31 mouse cellular contexts compared by ENCODE assay signal in genomic region chr4:68910942-68911341, GRCm38 (mm10). TPM values are rescaled to one million over a fixed set of nuclear protein-coding genes. Genes with fewer than 3 reads are reported as not detected.
DNase-seq lines count a peak whose midpoint lies in the region; ATAC-seq and TF ChIP-seq lines count a peak whose summit lies in the region.
"Had no signal": no experiment of that assay in that cellular context is flagged by ENCODE, and none has a peak within 500 bp of the region (broad histone marks: within the 10 kb centered on the region; RNA-seq: fewer than 3 reads in every experiment).

No protein-coding gene starts in this region.

- H3K9me3 ChIP-seq in limb, embryonic 14.5 days (ENCODE audit: control insufficient read depth, low read length): no peaks in the 10 kb centered on the region
- no peaks in the 10 kb centered on the region for H3K9me3 ChIP-seq in limb, embryonic 10.5 days (replicated peaks)
- H3K9me3 ChIP-seq: forebrain, embryonic 13.5 days; hindbrain, embryonic 13.5 days; limb, embryonic 13.5 days; liver, embryonic 13.5 days; midbrain, embryonic 13.5 days; neural tube, embryonic 13.5 days had no signal

- H3K27ac ChIP-seq in limb, embryonic 14.5 days (replicated peaks; ENCODE audit: low read depth, low read length): no peak overlapping the region
- H3K27ac ChIP-seq in limb, embryonic 10.5 days: no peak overlapping the region
- H3K27ac ChIP-seq: forebrain, embryonic 13.5 days; hindbrain, embryonic 13.5 days; kidney, postnatal 0 days; limb, embryonic 13.5 days; liver, embryonic 13.5 days; macrophage; midbrain, embryonic 13.5 days; neural tube, embryonic 13.5 days; stomach, postnatal 0 days had no signal

- no peak for ATAC-seq in limb, embryonic 14.5 days (ENCODE audit: low FRiP score, low read depth)
- ATAC-seq: forebrain, embryonic 13.5 days; intestine, embryonic 16.5 days; midbrain, embryonic 13.5 days had no signal

- WGBS in limb, embryonic 14.5 days: 48% methylated on average over 3 of the region's 3 CpGs
- 62% methylated on average over 3 of the region's 3 CpGs for WGBS in limb, embryonic 10.5 days

- H3K4me1 ChIP-seq in limb, embryonic 14.5 days (ENCODE audit: control insufficient read depth, insufficient read depth, low read length): no peaks in the 10 kb centered on the region
- no peaks in the 10 kb centered on the region for H3K4me1 ChIP-seq in limb, embryonic 10.5 days
- H3K4me1 ChIP-seq: forebrain, embryonic 13.5 days; limb, embryonic 13.5 days; liver, embryonic 13.5 days had no signal

- H3K4me3 ChIP-seq in limb, embryonic 14.5 days (replicated peaks; ENCODE audit: low read length): no peak overlapping the region
- no peak overlapping the region for H3K4me3 ChIP-seq in limb, embryonic 10.5 days
- H3K4me3 ChIP-seq: forebrain, embryonic 13.5 days; hindbrain, embryonic 13.5 days; limb, embryonic 13.5 days; liver, embryonic 13.5 days; midbrain, embryonic 13.5 days; neural tube, embryonic 13.5 days had no signal

- H3K9ac ChIP-seq in limb, embryonic 14.5 days (ENCODE audit: low read depth, low read length, severe bottlenecking): no peak overlapping the region
- H3K9ac ChIP-seq: forebrain, embryonic 13.5 days; hindbrain, embryonic 13.5 days; limb, embryonic 13.5 days; liver, embryonic 13.5 days; midbrain, embryonic 13.5 days; neural tube, embryonic 13.5 days had no signal

- H3K27me3 ChIP-seq in limb, embryonic 14.5 days (ENCODE audit: control insufficient read depth, insufficient read depth, low read length): no peaks in the 10 kb centered on the region
- no peaks in the 10 kb centered on the region for H3K27me3 ChIP-seq in limb, embryonic 10.5 days (ENCODE audit: low read depth, poor library complexity, severe bottlenecking)
- H3K27me3 ChIP-seq: forebrain, embryonic 13.5 days; hindbrain, embryonic 13.5 days; limb, embryonic 13.5 days; liver, embryonic 13.5 days; midbrain, embryonic 13.5 days; neural tube, embryonic 13.5 days had no signal

- no peak overlapping the region for H3K4me2 ChIP-seq in limb, embryonic 14.5 days (replicated peaks; ENCODE audit: low read depth, low read length, severe bottlenecking)
- H3K4me2 ChIP-seq: forebrain, embryonic 13.5 days; heart, embryonic 11.5 days; hindbrain, embryonic 13.5 days; limb, embryonic 13.5 days; liver, embryonic 13.5 days; midbrain, embryonic 13.5 days; neural tube, embryonic 13.5 days had no signal

- H3K36me3 ChIP-seq in limb, embryonic 14.5 days (ENCODE audit: control insufficient read depth, insufficient read depth, low read length): no peaks in the 10 kb centered on the region
- H3K36me3 ChIP-seq in limb, embryonic 10.5 days: no peaks in the 10 kb centered on the region
- H3K36me3 ChIP-seq: hindbrain, embryonic 13.5 days; limb, embryonic 13.5 days; liver, embryonic 13.5 days; midbrain, embryonic 13.5 days; neural tube, embryonic 13.5 days had no signal

- no peak for TF ChIP-seq POLR2A in limb, embryonic 14.5 days (IDR thresholded peaks at IDR 0.05; ENCODE audit: borderline replicate concordance, extremely low read depth, insufficient read depth, insufficient read length)

- DNase-seq in frontal cortex, postnatal 36 days (ENCODE audit: low spot score in 2 of 2): peak; percentile 39 to 48
- no peak for DNase-seq in frontal cortex, postnatal 10 days (ENCODE audit: low spot score in 2 of 2)
- peak; percentile 5 for DNase-seq in limb, embryonic 14.5 days (ENCODE audit: low spot score)
- DNase-seq in limb, embryonic 10.5 days (ENCODE audit: low spot score): no peak
- peak; percentile 12 to 38 for DNase-seq in left cerebral cortex, adult 8-10 months (ENCODE audit: low spot score in 2 of 2)
- peak; percentile 72 for DNase-seq in telencephalon, adult 2 months (ENCODE audit: low read depth, low spot score)
- no peak for DNase-seq in ovary, adult 18-20 months (ENCODE audit: low spot score)
- DNase-seq: adrenal gland, postnatal 10 days; B cell, adult 2 months; cerebellum, adult 11-12 months; cerebellum, postnatal 10 days; gastrocnemius, postnatal 14 days; heart, adult 18-20 months; heart, postnatal 36 days; kidney, adult 8-10 months; kidney, postnatal 4 days; liver, embryonic 13.5 days; lung, adult 18-20 months; lung, postnatal 10 days; thymus, postnatal 4 days had no signal

RNA-seq across cellular contexts. Expression of gene Brinp1, which starts 43.3 kb away (rescaled TPM):
- 9.0 and 9.5 TPM in 2 replicates for polyA plus RNA-seq in limb, embryonic 14.5 days (2012; rRNA removed)
- 15.2 and 18.6 TPM in 2 replicates for polyA plus RNA-seq in limb, embryonic 14.5 days (2014; fragmentation: Nextera tagmentation; extraction: Ambion mirVana)
- 0.99 and 2.9 TPM in 2 replicates for polyA plus RNA-seq in limb, embryonic 10.5 days (2016; fragmentation: Nextera tagmentation; extraction: Ambion mirVana)
- 100 to 1,000 TPM; 201 to 248 (median 216) TPM for total RNA-seq in left cerebral cortex, adult 8-10 months (2022)
- total RNA-seq: megakaryocyte-erythroid progenitor cell, adult 5-6 weeks had no signal
- polyA plus RNA-seq: macrophage had no signal

Comparison
In these comparisons a context has a peak if more than half of its experiments do, and no peak if none do; other contexts are left out.
1. DNase-seq: peak in frontal cortex, postnatal 36 days (2 of 2), limb, embryonic 14.5 days (single experiment), left cerebral cortex, adult 8-10 months (2 of 2) and telencephalon, adult 2 months (single experiment); none in frontal cortex, postnatal 10 days (0 of 2), limb, embryonic 10.5 days (single experiment) and ovary, adult 18-20 months (single experiment).